25 mouse cellular contexts compared by ENCODE assay signal in genomic region chr3:115703720-115704119, GRCm38 (mm10). TPM values are rescaled to one million over a fixed set of nuclear protein-coding genes. Genes with fewer than 3 reads are reported as not detected.
A peak's percentile ranks its signal among the peaks of the same experiment; 100 is the strongest.
DNase-seq lines count a peak whose midpoint lies in the region; ATAC-seq and TF ChIP-seq lines count a peak whose summit lies in the region.
"Had no signal": no experiment of that assay in that cellular context is flagged by ENCODE, and none has a peak within 500 bp of the region (broad histone marks: within the 10 kb centered on the region; RNA-seq: fewer than 3 reads in every experiment).

No protein-coding gene starts in this region.

- no peaks in the 10 kb centered on the region for H3K27me3 ChIP-seq in megakaryocyte, embryonic 14.5 days (replicated peaks)
- no peaks in the 10 kb centered on the region for H3K27me3 ChIP-seq in CH12.LX (replicated peaks)
- H3K27me3 ChIP-seq: embryonic facial prominence, embryonic 13.5 days; forebrain, embryonic 12.5 days; forebrain, embryonic 15.5 days; heart, embryonic 13.5 days; hindbrain, embryonic 12.5 days; hindbrain, embryonic 15.5 days had no signal

- in situ Hi-C loops in CH12.LX (cut with MboI; ENCODE audit: low pct_ligation_motif_present, low pct_unique_long_range_greater_than_20kb, low sequenced_read_pairs) = no loop called here

- dilution Hi-C loops in CH12.LX (cut with MboI; ENCODE audit: extremely low pct_ligation_motif_present, extremely low pct_unique_long_range_greater_than_20kb, low sequenced_read_pairs) = no loop called here

- no peaks in the 10 kb centered on the region for H3K9me3 ChIP-seq in megakaryocyte, embryonic 14.5 days
- H3K9me3 ChIP-seq in CH12.LX (replicated peaks; ENCODE audit: low read length) = no peaks in the 10 kb centered on the region
- H3K9me3 ChIP-seq: embryonic facial prominence, embryonic 10.5 days; embryonic facial prominence, embryonic 13.5 days; forebrain, embryonic 12.5 days; forebrain, embryonic 15.5 days; heart, embryonic 10.5 days; heart, embryonic 13.5 days; hindbrain, embryonic 12.5 days; hindbrain, embryonic 15.5 days had no signal

- DNase-seq in CH12.LX (ENCODE audit: extremely low read depth) = no peak
- no peak for DNase-seq in right cerebral cortex, postnatal 25 days
- no peak for DNase-seq in kidney, postnatal 10 days
- DNase-seq: adrenal gland, adult 8-10 months; adrenal gland, postnatal 25 days; cerebellum, adult 11 months; cerebellum, adult 2 months; cerebellum, adult 9-11 months; cerebellum, postnatal 36 days; embryo, embryonic 11 days; gastrocnemius, postnatal 25 days; heart, adult 2 months had no signal

- H3K36me3 ChIP-seq in megakaryocyte, embryonic 14.5 days (replicated peaks; ENCODE audit: low read length) = peaks cover 26% of the 10 kb centered on the region
- H3K36me3 ChIP-seq in CH12.LX (replicated peaks in 1 of 2; ENCODE audit: control insufficient read depth in 1 of 2, insufficient read depth in 1 of 2, low read length in 1 of 2) (peaks cover 0 to 11% of the 10 kb centered on the region in 2 experiments), macrophage (ENCODE audit: inconsistent target) (no peaks in the 10 kb centered on the region)
- H3K36me3 ChIP-seq: embryonic facial prominence, embryonic 10.5 days; embryonic facial prominence, embryonic 13.5 days; forebrain, embryonic 15.5 days; hindbrain, embryonic 12.5 days; hindbrain, embryonic 15.5 days had no signal

- H3K4me1 ChIP-seq in megakaryocyte, embryonic 14.5 days = peaks cover 58% of the 10 kb centered on the region
- H3K4me1 ChIP-seq in CH12.LX (ENCODE audit: control insufficient read depth in 1 of 2, insufficient read depth in 2 of 2) = peaks cover 25 to 51% of the 10 kb centered on the region in 2 experiments
- H3K4me1 ChIP-seq: embryonic facial prominence, embryonic 10.5 days; embryonic facial prominence, embryonic 13.5 days; forebrain, embryonic 12.5 days; forebrain, embryonic 15.5 days; heart, embryonic 10.5 days; hindbrain, embryonic 12.5 days; hindbrain, embryonic 15.5 days had no signal

- no peak for TF ChIP-seq CTCF in CH12.LX (conservative IDR thresholded peaks at IDR 0.05 in 1 of 2, IDR thresholded peaks at IDR 0.05 in 1 of 2; ENCODE audit: low read depth in 2 of 2, low read length in 2 of 2)

- H3K4me2 ChIP-seq in CH12.LX (ENCODE audit: insufficient read depth, low read depth, poor library complexity, severe bottlenecking) = no peak overlapping the region
- H3K4me2 ChIP-seq: embryonic facial prominence, embryonic 13.5 days; forebrain, embryonic 12.5 days; forebrain, embryonic 15.5 days; heart, embryonic 13.5 days; hindbrain, embryonic 12.5 days; hindbrain, embryonic 15.5 days had no signal

- peak overlapping the region; percentile 46 for H3K4me3 ChIP-seq in megakaryocyte, embryonic 14.5 days (replicated peaks)
- H3K4me3 ChIP-seq in CH12.LX (replicated peaks in 1 of 3; ENCODE audit: low read depth in 2 of 3, low read length in 2 of 3, poor library complexity in 1 of 3) (peak overlapping the region in 1 of 3 experiments; percentile 54), macrophage (ENCODE audit: inconsistent target) (no peak overlapping the region)
- H3K4me3 ChIP-seq: embryonic facial prominence, embryonic 10.5 days; embryonic facial prominence, embryonic 13.5 days; erythroblast, embryonic 14.5 days; forebrain, embryonic 12.5 days; forebrain, embryonic 15.5 days; heart, adult 2 months; heart, embryonic 10.5 days; heart, embryonic 13.5 days; hindbrain, embryonic 12.5 days; hindbrain, embryonic 15.5 days had no signal

- ATAC-seq in megakaryocyte, adult 5-6 weeks (ENCODE audit: poor library complexity, severe bottlenecking) = no peak
- ATAC-seq: activated CD4-positive, CD25-positive, alpha-beta regulatory T cell, adult 4 months; forebrain, embryonic 15.5 days had no signal

- no peak for TF ChIP-seq RAD21 in CH12.LX (IDR thresholded peaks at IDR 0.05; ENCODE audit: low read depth, low read length)

- H3K27ac ChIP-seq in CH12.LX (ENCODE audit: insufficient read depth, low read depth) = 0 out of 2 replicates have a peak overlapping the region, but pooled peaks have one; percentile 10
- peak overlapping the region; percentile 85 for H3K27ac ChIP-seq in macrophage
- H3K27ac ChIP-seq: embryonic facial prominence, embryonic 10.5 days; embryonic facial prominence, embryonic 13.5 days; forebrain, embryonic 12.5 days; forebrain, embryonic 15.5 days; heart, adult 2 months; heart, embryonic 10.5 days; heart, embryonic 13.5 days; hindbrain, embryonic 12.5 days; hindbrain, embryonic 15.5 days had no signal

- WGBS in macrophage (ENCODE audit: missing documents) = 86% methylated on average over 2 of the region's 8 CpGs

- no peak for TF ChIP-seq POLR2A in CH12.LX (IDR thresholded peaks at IDR 0.05; ENCODE audit: low read depth, low read length)

- H3K9ac ChIP-seq in CH12.LX (ENCODE audit: insufficient read depth, low read depth) = no peak overlapping the region
- H3K9ac ChIP-seq: embryonic facial prominence, embryonic 13.5 days; forebrain, embryonic 12.5 days; forebrain, embryonic 15.5 days; heart, embryonic 13.5 days; hindbrain, embryonic 12.5 days; hindbrain, embryonic 15.5 days had no signal

- H3K79me2 ChIP-seq in CH12.LX (replicated peaks; ENCODE audit: control insufficient read depth, extremely low read depth, insufficient read depth, poor library complexity, severe bottlenecking) (no peaks in the 10 kb centered on the region), macrophage (ENCODE audit: inconsistent target) (peaks cover 2% of the 10 kb centered on the region; the same call in 1 of the 2 replicates)

- no peak for TF ChIP-seq EP300 in CH12.LX (IDR thresholded peaks at IDR 0.05; ENCODE audit: low read length)

TF ChIP-seq in CH12.LX, 34 proteins besides CTCF, POLR2A, EP300 and RAD21:
- TF ChIP-seq NELFE (IDR thresholded peaks at IDR 0.05; ENCODE audit: low read depth, low read length) = no peak
- TF ChIP-seq BHLHE40 (IDR thresholded peaks at IDR 0.05; ENCODE audit: low read depth, low read length) = 0 out of 2 replicates have a peak, but pooled peaks have one; percentile 29
- TF ChIP-seq KAT2A (IDR thresholded peaks at IDR 0.05; ENCODE audit: insufficient replicate concordance, low read length) = no peak
- no peak for TF ChIP-seq MXI1 (IDR thresholded peaks at IDR 0.05; ENCODE audit: low read depth, low read length)
- TF ChIP-seq ETS1 (conservative IDR thresholded peaks at IDR 0.05; ENCODE audit: low read depth, low read length) = no peak
- no peak for TF ChIP-seq USF2 (conservative IDR thresholded peaks at IDR 0.05; ENCODE audit: low read depth, low read length)
- TF ChIP-seq POLR2AphosphoS2 (IDR thresholded peaks at IDR 0.05; ENCODE audit: low read depth, low read length) = no peak

RNA-seq across cellular contexts. Expression of gene S1pr1, which starts 11.2 kb away (rescaled TPM):
- 2.3 TPM in 1 of 2 replicates, not detected in the other for polyA plus RNA-seq in megakaryocyte, embryonic 14.5 days (2012; ENCODE audit: insufficient read depth, low replicate concordance)
- 2.4 and 5.8 TPM in 2 replicates for total RNA-seq in megakaryocyte, adult 5-6 weeks (2015)
- 3.3 and 3.6 TPM in 2 replicates for total RNA-seq in megakaryocyte, adult 5-6 weeks (2017)
- total RNA-seq in CH12.LX (2012; rRNA removed) (1.4 and 1.8 TPM in 2 replicates), CH12.LX (2014; rRNA removed) (4.1 and 4.6 TPM in 2 replicates)
- polyA plus RNA-seq in CH12.LX (2012; ENCODE audit: insufficient read length, low read depth) (6.1 and 7.1 TPM in 2 replicates), macrophage (2018) (25.2 to 65.7 TPM (median 58.6 TPM) in 3 replicates)
- 10 to 100 TPM in 13 of 26 experiments, 1 to 10 TPM in 13; 1.4 to 26.4 (median 9.4) TPM for total RNA-seq in macrophage (2018; cell fraction: chromatin; rRNA removed)
- 10 to 100 TPM in 18 of 26 experiments, 1 to 10 TPM in 8; 4.0 to 71.2 (median 27.5) TPM for total RNA-seq in macrophage (2018; cell fraction: cytosol; rRNA removed)
- total RNA-seq in macrophage (2018; cell fraction: nucleus; rRNA removed) = 10 to 100 TPM in 17 of 26 experiments, 1 to 10 TPM in 9; 3.9 to 70.1 (median 22.0) TPM
- polyA plus RNA-seq: erythroblast, embryonic 14.5 days had no signal
